Mouse (Mus musculus) ES-Bruce4 (cell line): ENCODE measurements around the gene Pank1. TPM values are rescaled to one million over a fixed set of nuclear protein-coding genes. Genes with fewer than 3 reads are reported as not detected.

Experiments
- H3K27ac ChIP-seq: 2 replicates; pipeline ENCODE4 v1.5.1; 2012; ENCODE audit warnings: low read length, inconsistent platforms; ENCODE audit not compliant: insufficient read depth
- H3K27me3 ChIP-seq: 2 replicates; pipeline ENCODE4 v1.6.1; 2012; ENCODE audit warnings: mild to moderate bottlenecking, low read length, inconsistent platforms; ENCODE audit not compliant: control insufficient read depth, poor library complexity, insufficient read depth, severe bottlenecking
- H3K36me3 ChIP-seq: 2 replicates; pipeline ENCODE4 v1.6.1; 2012; ENCODE audit warnings: inconsistent platforms, mild to moderate bottlenecking, low read length, moderate library complexity; ENCODE audit not compliant: control insufficient read depth, poor library complexity, insufficient read depth, severe bottlenecking
- H3K4me1 ChIP-seq: one replicate; pipeline ENCODE4 v1.8.1; 2011; ENCODE audit warnings: low read length; ENCODE audit not compliant: control insufficient read depth, insufficient read depth
- H3K4me3 ChIP-seq: 2 replicates; pipeline ENCODE4 v1.5.1; 2011; ENCODE audit warnings: low read depth, mild to moderate bottlenecking, low read length
- H3K9ac ChIP-seq: 2 replicates; pipeline ENCODE4 v1.6.1; 2012; ENCODE audit warnings: low read depth, mild to moderate bottlenecking, inconsistent platforms; ENCODE audit not compliant: poor library complexity, severe bottlenecking
- H3K9me3 ChIP-seq: replicated peaks from 2 replicates; pipeline ENCODE4 v1.6.1; 2012; ENCODE audit warnings: mild to moderate bottlenecking, low read length, inconsistent platforms; ENCODE audit not compliant: control insufficient read depth, poor library complexity, insufficient read depth, severe bottlenecking
- CTCF ChIP-seq: IDR thresholded peaks from one replicate; pipeline ENCODE4 v1.8.1; 2011; ENCODE audit warnings: low read depth, low read length
- EP300 ChIP-seq: IDR thresholded peaks from 2 replicates; pipeline ENCODE4 v1.6.1; 2011; ENCODE audit warnings: low read depth, low read length; ENCODE audit not compliant: insufficient read depth
- POLR2A ChIP-seq: IDR thresholded peaks from one replicate; pipeline ENCODE4 v1.8.1; 2011; ENCODE audit warnings: low read length; ENCODE audit not compliant: insufficient read depth
- polyA plus RNA-seq: library from polyadenylated mRNA; stranded (reverse); fragments of >200 nt; gene quantifications from 2 replicates; pipeline ENCODE4 v1.2.4, GENCODE M21; 2011; ENCODE audit warnings: low read depth; ENCODE audit not compliant: missing spikeins, insufficient read depth, insufficient read length

The Pank1 gene
- polyA plus RNA-seq, 1 experiment = 7.4 TPM

- Histone ChIP-seq H3K36me3 (no peaks in the 10 kb centered on the region), H3K27ac (no peak overlapping the region), H3K27me3 (no peaks in the 10 kb centered on the region), H3K4me1 (no peaks in the 10 kb centered on the region), H3K9me3 (no peaks in the 10 kb centered on the region), H3K9ac (no peak overlapping the region), H3K4me3 (no peak overlapping the region)
- TF ChIP-seq CTCF = no peak
- TF ChIP-seq EP300 = no peak
- TF ChIP-seq POLR2A = no peak
These were observed 65.7 kb downstream of the Pank1 start for GRCm38 (mm10) chr19:34813533-34813932.

- TF ChIP-seq CTCF (no peak), POLR2A (no peak), EP300 (no peak)
- no peak overlapping the region for H3K4me3 ChIP-seq
- H3K27ac ChIP-seq = no peak overlapping the region
- H3K9me3 ChIP-seq = no peaks in the 10 kb centered on the region
- no peaks in the 10 kb centered on the region for H3K36me3 ChIP-seq
- no peaks in the 10 kb centered on the region for H3K4me1 ChIP-seq
- H3K27me3 ChIP-seq = no peaks in the 10 kb centered on the region
- no peak overlapping the region for H3K9ac ChIP-seq
These were observed 66.5 kb downstream of the Pank1 start for GRCm38 (mm10) chr19:34812711-34813110.

GRCm38 (mm10) chr19:34807173-34807572 is 72.1 kb downstream of the Pank1 start:
- Histone ChIP-seq H3K4me3 (no peak overlapping the region), H3K9ac (no peak overlapping the region), H3K36me3 (no peaks in the 10 kb centered on the region), H3K27ac (no peak overlapping the region), H3K27me3 (no peaks in the 10 kb centered on the region), H3K9me3 (no peaks in the 10 kb centered on the region), H3K4me1 (no peaks in the 10 kb centered on the region)
- no peak for TF ChIP-seq EP300
- TF ChIP-seq CTCF = no peak
- TF ChIP-seq POLR2A = no peak

GRCm38 (mm10) chr19:34805071-34805470 is 74.2 kb downstream of the Pank1 start:
- no peak for TF ChIP-seq POLR2A
- TF ChIP-seq CTCF = no peak
- no peak for TF ChIP-seq EP300
- Histone ChIP-seq H3K4me1 (no peaks in the 10 kb centered on the region), H3K9ac (no peak overlapping the region)

GRCm38 (mm10) chr19:34804531-34804930 is 74.7 kb downstream of the Pank1 start:
- TF ChIP-seq EP300 (no peak), CTCF (no peak), POLR2A (no peak)
- Histone ChIP-seq H3K36me3 (no peaks in the 10 kb centered on the region), H3K4me1 (no peaks in the 10 kb centered on the region), H3K9ac (no peak overlapping the region), H3K4me3 (no peak overlapping the region), H3K9me3 (no peaks in the 10 kb centered on the region), H3K27me3 (no peaks in the 10 kb centered on the region), H3K27ac (no peak overlapping the region)

More at GRCm38 (mm10) chr19:34805071-34805470, 74.2 kb downstream of the Pank1 start:
- no peaks in the 10 kb centered on the region for H3K36me3 ChIP-seq
- no peaks in the 10 kb centered on the region for H3K27me3 ChIP-seq
- no peak overlapping the region for H3K4me3 ChIP-seq
- no peaks in the 10 kb centered on the region for H3K9me3 ChIP-seq
- no peak overlapping the region for H3K27ac ChIP-seq

GRCm38 (mm10) chr19:34803396-34803795 is 75.9 kb downstream of the Pank1 start:
- Histone ChIP-seq H3K4me3 (no peak overlapping the region), H3K9me3 (no peaks in the 10 kb centered on the region), H3K9ac (no peak overlapping the region), H3K27me3 (no peaks in the 10 kb centered on the region), H3K36me3 (no peaks in the 10 kb centered on the region), H3K27ac (no peak overlapping the region), H3K4me1 (no peaks in the 10 kb centered on the region)
- TF ChIP-seq POLR2A (no peak), CTCF (no peak), EP300 (no peak)
